Mouse (Mus musculus) granulocyte monocyte progenitor cell, adult 5-6 weeks (primary cell): ENCODE measurements around the gene Spr. TPM values are rescaled to one million over a fixed set of nuclear protein-coding genes. Genes with fewer than 3 reads are reported as not detected.
"Not testable (repeated sequence)": the region's sequence is repeated elsewhere in the genome, so short reads cannot be mapped to it uniquely, and the experiment has no call there.

Experiments
- ATAC-seq: replicated peaks from 2 replicates; pipeline ENCODE4 v1.8.0; 2016; ENCODE audit warnings: mild to moderate bottlenecking, moderate TSS enrichment, inconsistent platforms; ENCODE audit not compliant: poor library complexity, severe bottlenecking
- total RNA-seq, 2 experiments: library from RNA; stranded (forward) in 1 of 2; stranded (reverse) in 1 of 2; fragments of 200-712, 200-1000 nt in 1 of 2; fragments of >200 nt in 1 of 2; fragmentation: Nextera tagmentation in 1 of 2; gene quantifications; 2 replicates each; pipeline ENCODE4 v1.2.3; 2014 to 2017

Gene Spr
- 23.9 and 29.4 TPM in 2 replicates for total RNA-seq (2014; fragmentation: Nextera tagmentation)
- total RNA-seq (2017) = 17.5 and 17.7 TPM in 2 replicates

DNA sequence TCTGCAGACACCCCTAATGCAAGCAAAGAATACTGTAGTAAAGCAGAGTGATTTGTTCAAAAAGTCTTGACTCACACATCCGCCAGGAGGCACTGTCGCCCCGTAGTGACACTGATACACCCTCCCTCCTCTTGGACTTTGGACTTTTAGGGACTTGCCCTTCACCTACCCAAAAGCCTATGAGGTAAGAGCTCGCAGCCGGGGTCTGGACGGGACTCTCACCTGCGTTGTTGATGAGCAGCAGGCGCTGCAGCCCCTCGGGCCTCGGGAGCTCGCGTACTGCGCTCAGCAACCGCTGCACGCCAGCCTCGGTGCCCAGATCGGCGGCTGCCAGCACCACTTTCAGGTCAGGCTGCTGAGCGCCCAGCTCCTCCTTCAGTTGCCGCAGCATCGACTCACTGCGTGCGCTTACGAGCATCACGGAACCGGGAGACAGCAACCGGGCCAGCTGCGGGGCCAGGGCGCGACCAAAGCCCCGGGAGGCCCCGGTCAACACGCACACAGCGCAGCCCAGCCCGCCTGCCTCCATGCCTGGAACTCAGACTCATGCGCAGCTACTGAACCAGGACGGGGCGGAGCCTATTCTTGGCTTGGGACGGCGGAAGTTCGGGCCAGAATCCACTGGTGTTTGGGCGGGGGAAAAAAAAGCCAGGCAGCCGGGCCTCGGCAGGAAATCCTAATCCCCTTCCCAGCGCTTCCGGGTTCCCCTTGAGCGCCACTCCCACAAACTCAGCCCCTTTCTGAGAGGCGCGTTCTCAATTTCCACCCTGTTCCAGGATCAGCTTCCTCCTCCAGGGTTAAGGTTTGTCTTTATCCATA, at the start of gene Spr:
Spr (minus strand) TSS at position 550 of the 819 bp plus-strand sequence.
- peak; percentile 75 for ATAC-seq

DNA sequence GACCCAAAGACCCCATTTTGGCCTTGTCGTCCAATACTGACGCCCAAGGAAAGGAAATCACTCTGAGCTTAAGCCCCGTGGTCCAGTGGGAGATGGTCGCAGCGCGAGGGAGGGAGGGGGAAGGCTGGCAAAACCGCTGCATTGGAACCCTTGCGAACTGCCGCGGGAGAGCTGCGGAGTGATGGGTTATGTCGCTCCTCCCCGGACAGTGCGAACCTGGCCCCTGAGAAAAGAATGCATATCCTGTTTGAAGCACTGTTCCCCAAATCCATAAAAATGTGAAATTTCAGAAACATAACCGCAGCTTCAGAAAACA, 49.1 kb upstream of the Spr start:
- ATAC-seq = no peak

DNA sequence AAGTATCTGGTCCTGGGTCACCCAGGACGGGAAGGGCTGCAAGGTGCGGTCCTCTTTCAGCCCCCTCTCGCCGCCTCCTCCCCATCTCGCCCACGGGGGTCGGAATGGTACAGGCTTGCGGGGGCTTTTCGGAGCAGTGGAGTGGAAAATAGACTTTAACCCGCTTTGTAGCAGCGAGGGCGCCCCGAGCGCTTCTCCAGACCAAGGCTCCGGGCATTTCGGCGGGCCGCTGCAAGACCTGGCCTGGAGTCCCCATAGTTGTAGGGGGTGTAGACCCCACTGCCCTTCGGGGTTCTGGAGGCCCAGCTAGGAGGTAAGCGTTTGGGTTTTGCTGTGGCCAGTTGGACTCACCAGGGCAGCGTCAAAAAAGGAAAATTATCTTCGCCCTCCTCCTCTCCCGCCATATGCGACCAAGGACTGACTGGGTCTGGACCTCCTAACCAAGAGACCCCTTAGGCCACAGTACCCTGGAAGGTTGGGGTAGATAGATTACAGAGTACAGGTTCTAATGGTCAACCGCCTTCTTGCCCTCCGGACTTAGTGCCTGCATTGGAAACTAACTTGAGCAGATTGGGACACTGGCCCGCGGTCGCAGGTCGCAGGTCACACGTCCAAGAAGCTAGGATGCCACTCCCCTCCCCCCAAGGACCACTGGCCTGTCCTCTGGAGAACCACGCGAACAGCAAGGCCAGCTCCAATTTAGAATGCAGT, 48.6 kb upstream of the Spr start:
- no peak for ATAC-seq

DNA sequence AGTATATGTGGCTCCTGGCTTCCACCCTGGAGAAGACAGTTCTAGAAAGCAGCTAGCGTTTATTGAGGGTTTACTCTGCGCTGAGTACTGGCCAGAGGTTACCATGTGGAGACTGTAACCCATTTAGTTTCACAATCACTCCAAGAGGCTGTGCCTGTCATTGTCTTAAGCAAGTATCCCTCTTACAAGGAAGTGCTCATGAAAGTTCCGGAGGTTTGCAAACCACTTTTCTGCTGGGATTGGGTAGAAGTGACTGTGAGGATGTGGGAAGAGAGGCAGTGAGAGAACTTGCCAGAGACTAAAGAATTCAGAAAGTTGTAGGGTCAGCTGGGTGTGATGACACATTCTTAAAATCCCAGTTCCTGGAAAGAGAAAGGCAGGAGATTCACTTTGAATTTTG, 46.4 kb upstream of the Spr start:
- peak; percentile 57 for ATAC-seq

DNA sequence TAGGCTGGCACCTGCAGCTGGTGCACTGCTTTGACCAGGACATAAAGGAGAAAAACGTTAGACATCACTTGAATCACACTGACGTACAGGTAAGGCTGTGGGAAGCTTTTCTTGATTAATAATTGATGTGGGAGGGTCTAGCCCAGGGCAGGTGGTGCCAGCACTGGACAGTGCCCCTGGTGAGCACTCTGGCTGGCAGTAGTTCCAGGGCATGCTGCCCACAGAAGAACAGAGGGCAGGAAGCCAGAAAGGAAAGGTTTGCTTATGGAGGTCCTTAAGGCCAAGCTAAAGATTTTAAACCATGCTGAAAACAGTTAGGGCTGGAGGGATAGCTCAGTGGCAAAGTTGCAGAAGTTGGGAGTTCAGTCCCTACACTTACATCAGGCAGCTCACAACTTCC, 42.5 kb upstream of the Spr start:
- ATAC-seq = no peak

DNA sequence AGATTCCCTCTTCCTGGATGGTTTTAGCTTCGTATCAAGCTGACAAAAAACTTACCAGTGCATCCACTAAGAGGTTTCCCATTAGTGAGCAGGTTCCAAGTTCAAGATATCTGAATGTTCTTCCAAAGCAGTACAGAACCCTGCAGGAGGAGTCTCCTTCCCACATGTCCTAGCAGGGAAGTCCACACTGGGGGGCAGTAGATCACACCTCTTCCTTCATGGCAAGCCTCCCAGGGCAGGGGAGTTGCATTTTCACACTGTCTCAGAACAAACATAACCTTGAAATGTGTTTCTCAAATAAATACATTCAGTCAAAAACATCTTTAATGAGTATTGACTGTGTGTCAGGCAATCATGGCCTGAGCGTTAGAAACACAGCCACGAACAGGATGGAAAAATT, 42.0 kb upstream of the Spr start:
- ATAC-seq = no peak

DNA sequence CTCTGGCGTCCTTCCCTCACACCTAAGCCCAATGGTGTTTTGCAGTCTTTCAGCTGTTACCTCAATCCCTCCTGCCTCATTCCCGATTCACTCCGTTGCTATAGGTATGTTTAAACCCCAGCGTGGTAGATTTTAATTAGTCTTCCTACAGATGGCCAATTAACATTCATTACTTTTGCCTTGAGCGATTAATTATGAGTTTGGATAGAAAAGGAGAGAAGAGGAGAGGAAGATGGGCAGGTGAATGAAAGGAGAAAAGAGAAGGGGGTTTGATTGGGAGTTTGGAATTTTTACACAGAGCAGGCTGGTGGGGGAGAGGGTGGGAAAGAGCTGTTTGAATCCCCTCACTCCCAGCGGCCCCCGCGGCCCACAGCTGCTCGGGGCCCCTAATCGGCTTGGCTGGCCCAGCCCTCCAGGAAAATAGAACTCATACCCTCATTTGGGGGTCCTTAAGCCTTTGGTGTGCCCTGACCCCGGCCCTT, 27.9 kb upstream of the Spr start:
- ATAC-seq = no peak

DNA sequence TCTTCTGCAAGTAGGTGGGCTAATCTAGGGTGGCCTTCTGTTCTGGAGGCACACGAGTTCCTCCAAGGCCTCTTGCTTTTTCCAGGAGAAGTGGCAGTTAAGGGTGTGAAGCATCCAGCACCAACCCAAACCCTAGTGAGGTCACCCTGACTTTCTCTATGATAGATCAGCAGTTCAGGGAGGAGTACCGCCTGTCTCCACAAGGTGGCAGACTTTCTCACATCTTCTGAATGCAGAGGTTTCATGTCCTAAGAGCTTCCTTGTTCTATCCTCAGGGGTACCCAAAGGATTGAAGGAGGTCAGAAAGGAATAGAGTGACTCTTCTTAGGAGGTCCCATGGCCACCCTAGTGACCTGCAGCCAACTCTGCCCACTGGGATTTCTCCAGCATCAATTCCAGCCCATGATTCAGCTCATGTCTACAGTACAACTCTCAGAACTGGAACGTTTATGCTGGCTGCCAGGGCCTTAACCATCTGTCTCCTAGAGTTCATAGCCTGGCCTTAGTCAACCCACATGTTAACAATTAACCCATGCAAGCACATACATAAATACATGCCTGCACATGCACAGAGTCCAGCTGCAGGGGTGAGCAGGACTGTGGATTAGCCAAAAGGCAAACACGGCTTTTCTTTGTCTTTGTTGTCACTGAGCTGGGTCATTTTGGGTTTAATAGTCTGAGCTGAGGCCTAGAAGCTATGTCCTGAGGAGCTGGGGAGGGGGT, 22.8 kb upstream of the Spr start:
- ATAC-seq = peak; percentile 85

DNA sequence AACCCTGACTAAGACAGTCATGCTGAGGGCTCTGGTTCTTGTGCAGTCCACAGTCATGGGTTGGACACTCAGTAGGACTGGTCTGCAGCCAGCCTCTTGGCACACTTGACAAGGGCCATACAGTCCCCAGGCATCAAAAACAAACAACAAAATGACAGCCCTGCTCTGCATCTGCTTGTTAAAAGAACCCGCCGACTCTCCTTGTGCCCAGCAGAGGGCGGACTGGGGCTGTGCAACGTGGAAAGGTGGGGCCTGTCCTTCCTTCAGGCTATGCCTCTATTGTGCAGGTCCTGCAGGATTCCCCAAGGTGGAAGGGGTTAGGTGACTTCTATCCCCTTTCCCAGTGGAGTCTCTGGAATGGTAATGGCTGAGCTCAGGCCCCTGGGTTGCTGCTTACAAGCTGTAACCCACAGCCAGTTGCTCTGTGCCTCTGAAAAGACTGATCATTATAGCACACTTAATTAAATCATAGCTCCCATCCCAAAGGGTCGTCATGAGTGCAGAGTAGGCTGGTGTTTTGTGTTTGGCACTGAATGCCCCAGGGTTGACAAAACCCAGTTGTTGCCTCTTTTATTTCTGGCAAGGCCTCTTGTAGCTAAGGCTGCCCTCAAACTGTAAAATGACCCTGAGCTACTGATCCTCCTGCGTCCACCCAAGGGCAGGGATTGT, 21.7 kb upstream of the Spr start:
- peak; percentile 60 for ATAC-seq

DNA sequence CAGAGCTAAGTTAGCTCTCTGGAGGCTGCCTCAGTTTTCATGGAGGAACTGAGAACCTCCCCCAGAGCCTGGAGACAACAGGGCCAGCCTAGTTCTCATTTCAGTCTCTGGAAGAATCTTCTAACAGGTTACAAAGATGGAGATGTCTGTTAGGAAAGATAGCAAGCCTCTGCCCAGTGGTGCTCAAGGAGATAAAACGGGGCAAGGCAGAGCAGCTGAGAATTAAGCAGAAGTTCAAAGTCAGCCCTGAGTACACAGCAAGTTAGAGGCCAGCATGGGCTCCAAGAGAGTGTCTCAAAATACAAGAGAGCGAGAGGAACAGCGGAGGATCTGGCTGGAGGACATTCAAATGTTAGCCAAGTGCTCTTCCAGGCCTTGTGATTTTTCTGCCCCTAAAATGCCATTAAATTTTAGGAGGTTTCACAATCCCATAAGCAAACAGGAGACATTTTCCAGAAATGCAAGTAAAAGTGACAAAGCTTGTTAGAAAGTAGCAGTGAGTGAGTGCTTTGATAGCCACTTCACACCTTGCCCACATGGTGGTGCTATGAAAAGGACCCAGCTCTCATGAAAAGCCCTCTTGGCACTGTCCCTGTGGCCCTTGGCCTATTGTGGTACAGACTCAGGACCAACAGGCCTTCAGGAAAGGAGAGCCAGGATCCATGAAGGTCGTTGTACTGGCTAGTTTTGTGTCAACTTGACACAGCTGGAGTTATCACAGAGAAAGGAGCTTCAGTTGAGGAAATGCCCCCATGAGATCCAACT, 20.7 kb upstream of the Spr start:
- ATAC-seq = not testable (repeated sequence)

DNA sequence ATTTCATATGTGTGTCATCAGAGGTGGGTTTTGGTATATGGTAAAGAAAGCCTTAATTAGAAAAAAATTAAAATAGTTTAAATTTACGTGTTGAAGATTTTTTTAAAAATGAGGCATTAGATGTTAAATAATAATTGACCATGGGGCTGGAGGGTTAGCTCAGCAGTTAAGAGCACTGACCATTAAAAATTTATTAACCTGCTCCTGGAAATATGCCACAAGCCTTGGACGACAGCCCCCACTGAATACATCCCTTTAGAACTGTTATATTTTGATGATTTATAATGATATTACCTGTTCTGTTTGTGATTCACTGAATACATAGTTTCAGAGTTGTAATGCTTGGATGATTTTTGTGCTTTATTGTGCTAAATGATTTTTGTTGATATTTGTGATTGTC, 19.0 kb upstream of the Spr start:
- ATAC-seq = not testable (repeated sequence)

DNA sequence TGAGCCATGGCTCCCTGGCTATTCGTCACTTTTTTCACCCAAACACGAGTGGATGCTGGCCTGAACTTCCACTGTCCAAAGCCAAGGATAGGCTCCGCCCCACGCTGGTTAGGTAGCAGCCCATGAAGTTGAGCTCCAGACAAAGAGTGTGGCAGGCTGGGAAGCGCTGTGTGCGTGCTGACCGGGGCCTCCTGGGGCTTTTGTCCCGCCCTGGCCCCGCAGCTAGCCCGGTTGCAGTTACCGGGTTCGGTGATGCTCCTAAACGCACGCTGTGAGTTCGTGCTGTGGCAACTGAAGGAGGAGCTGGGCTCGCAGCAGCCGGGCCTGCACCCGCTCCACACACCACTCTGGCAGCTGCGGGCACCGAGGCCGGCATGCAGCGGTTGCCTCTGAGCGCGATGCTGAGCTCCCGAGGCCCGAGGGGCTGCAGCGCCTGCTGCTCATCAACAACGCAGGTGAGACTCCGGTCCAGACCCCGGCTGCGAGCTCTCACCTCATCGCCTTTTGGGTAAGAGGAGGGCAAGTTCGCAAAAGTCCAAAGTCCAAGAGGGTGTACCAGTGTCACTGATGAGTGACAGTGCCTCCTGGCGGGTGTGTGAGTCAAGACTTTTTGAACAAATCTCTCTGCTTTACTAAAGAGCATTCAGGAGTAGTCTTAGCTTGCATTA, 17.4 kb upstream of the Spr start:
- ATAC-seq = no peak; the same call in 1 of the 2 replicates

DNA sequence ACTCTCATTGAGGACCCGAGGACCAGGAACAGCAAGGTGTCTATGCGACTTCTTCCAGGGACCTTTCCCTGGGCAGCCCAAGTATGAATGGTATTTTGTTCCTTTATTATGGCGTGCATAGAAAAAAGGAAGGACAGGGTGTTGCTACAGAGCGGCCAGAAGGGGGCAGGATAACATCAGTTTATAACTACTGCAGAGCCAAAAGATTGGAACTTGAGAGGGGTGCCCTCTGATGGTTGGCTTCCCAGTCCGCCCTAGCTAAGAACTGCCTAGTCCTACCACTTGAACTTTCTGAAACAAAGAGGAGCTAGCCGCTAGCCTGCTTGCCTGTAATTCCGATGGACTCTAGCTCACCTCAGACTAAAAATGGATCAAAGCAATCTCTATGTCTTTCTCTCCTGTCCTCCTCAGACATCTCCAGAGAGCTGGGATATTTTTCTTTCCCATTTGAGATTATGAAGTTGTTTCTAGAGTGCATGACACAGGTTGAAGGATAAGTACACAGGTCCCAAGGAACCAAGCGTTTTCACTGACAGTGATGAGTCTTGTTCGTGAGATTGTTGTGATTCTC, 16.5 kb upstream of the Spr start:
- ATAC-seq = peak; percentile 89

DNA sequence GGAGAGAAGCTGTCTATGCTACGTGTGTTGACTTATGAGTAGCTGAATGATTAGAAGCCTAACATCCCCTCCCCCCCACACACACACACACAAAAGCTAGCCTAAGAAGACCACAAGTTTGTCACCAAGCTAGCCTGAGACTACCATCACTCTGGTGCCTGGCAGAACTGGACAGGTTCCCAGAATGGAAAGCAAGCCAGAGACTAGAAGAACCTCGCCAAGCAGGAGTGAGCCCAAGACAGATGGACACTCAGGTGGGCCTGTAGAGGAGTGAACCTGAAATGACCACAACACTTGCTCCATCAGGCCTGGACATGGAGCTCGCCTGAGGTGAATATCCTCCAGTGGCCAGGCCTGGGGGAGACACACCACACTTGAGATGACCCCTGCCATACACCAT, 12.8 kb upstream of the Spr start:
- no peak for ATAC-seq

DNA sequence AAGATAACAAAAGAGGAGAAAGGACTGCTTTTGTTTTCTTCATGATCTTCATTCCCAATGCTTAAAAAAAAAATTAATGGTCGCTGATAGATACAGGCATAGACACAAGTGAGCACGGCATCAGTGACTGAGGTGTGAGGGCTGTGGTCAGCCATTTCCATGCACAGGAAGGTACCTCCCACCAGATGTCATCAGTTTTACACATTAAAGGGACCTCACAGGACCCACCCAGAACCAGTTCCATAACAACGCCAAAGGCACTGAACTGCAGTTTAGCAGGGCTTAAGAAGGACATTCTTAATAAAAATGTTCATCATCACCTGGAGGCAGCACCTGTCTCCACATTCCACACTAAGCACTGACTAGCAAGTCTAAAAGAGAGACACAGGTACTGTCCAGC, 10.1 kb upstream of the Spr start:
- ATAC-seq = no peak

DNA sequence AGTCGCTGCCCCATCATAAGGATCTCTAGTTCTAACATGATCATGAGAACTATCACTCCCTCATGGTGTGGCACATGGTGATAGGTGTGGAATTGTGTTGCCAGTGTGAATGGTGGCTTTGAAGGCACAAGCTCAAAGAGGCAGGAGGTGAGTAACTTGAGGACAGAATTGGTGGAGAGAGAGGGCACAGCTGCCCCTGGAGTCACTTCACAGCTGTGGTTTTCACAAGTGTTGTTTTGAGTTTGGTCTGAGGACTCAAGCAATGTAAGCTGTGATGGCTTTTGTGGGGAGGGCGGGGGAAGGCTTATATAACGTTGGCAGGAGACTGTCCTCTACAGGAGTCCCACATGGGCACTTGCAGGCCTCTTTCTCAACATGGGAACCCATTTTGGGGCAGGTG, 6.9 kb upstream of the Spr start:
- ATAC-seq = no peak

DNA sequence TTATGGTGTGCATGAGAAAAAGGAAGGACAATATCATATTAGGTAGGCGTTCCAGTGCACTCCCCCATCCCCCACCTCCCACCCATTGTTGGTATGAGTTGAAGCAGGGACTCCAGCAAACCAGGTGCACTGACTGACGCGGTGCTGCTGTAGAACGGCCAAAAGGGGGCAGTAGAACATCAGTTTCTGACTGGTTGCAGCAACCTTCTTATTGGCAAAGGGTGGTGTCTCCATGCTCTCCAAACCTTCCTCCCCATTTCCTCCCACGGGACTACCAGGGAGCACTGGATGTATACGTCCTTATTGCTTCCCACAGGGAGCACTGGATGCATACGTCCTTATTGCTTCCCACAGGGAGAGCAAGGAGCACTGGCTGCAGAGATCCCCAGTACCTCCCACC, 3.4 kb upstream of the Spr start:
- peak; percentile 37 for ATAC-seq

DNA sequence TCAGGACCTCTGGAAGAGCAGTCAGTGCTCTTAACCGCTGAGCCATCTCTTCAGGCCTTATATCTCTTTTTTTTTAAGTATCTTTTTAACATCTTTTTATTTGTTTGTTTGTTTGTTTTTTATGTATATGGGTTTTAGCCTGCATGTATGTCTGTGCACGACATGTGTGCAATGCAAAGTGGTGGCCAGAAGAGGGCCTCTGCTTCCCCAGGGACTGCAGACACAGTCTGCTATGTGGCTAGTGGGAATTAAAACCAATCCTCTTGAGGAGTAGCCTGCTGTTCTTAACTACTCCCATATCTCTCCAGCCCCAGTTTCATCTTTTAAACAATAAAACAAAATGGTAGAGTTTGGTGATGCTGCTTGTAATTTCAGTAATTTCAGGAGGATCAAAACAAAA, 2.0 kb upstream of the Spr start:
- ATAC-seq = no peak

DNA sequence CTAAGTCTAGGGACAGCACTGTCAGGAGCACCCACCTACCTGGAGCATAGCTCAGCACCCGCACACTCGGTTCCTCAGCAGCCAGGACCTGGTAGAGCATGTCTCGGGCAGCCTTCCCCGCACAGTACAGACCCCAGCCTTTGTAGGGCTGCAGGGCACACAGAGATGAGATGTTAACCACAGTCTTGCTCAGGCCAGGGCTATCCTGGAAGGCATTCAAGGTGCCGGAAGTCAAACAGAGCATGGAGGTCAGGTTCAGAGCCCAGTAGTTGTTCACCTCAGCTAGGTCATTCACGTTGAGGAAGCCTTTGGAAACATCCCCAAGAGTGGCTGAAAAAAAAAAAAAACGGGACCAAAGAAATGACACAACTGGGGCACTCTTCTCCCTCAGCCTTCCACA, 782 bp downstream of the Spr start:
- ATAC-seq = not testable (repeated sequence)
